Mouse (Mus musculus): ENCODE measurements around the gene Gm27021. TPM values are rescaled to one million over a fixed set of nuclear protein-coding genes. Genes with fewer than 3 reads are reported as not detected.
A peak's percentile ranks its signal among the peaks of the same experiment; 100 is the strongest.

The Gm27021 gene
- 1.0 and 1.9 TPM in 2 replicates for polyA plus RNA-seq (2015; fragmentation: Nextera tagmentation; extraction: Ambion mirVana)

GRCm38 (mm10) chr8:120667561-120668373 lies at the start of gene Gm27021, which contains the start of gene Cox4i1:
TSS of gene Gm27021 (minus strand) at chr8:120668079.
TSS of gene Cox4i1 (plus strand) at chr8:120668222.
- Histone ChIP-seq H3K9me3 (ENCODE audit: control insufficient read depth) (no peaks in the 10 kb centered on the region), H3K36me3 (ENCODE audit: control insufficient read depth, insufficient read depth) (peaks cover 28% of the 10 kb centered on the region), H3K4me2 (replicated peaks; ENCODE audit: low read depth) (peak within 1 kb of the TSS; percentile 76), H3K9ac (ENCODE audit: low read depth, low read length) (peak within 1 kb of the TSS; percentile 99), H3K27me3 (replicated peaks; ENCODE audit: control insufficient read depth, insufficient read depth, low read length) (no peaks in the 10 kb centered on the region), H3K27ac (ENCODE audit: low read depth, low read length) (peak within 1 kb of the TSS; percentile 93), H3K4me3 (ENCODE audit: low read depth, low read length) (peak within 1 kb of the TSS; percentile 93), H3K4me1 (replicated peaks; ENCODE audit: control insufficient read depth, insufficient read depth, low read length) (peaks cover 18% of the 10 kb centered on the region)
- peak; percentile 91 for ATAC-seq
- TF ChIP-seq CTCF (IDR thresholded peaks at IDR 0.05; ENCODE audit: low read depth) = peak; percentile 33; the same call in 1 of the 2 replicates
- WGBS = under 1% methylated on average over 67 of the region's 105 CpGs

- Histone ChIP-seq H3K9me3 (ENCODE audit: control insufficient read depth) (no peaks in the 10 kb centered on the region), H3K36me3 (ENCODE audit: control insufficient read depth, insufficient read depth) (no peaks in the 10 kb centered on the region), H3K4me1 (replicated peaks; ENCODE audit: control insufficient read depth, insufficient read depth, low read length) (no peaks in the 10 kb centered on the region), H3K27me3 (replicated peaks; ENCODE audit: control insufficient read depth, insufficient read depth, low read length) (no peaks in the 10 kb centered on the region), H3K4me2 (replicated peaks; ENCODE audit: low read depth) (no peak overlapping the region), H3K9ac (ENCODE audit: low read depth, low read length) (no peak overlapping the region), H3K4me3 (ENCODE audit: low read depth, low read length) (no peak overlapping the region), H3K27ac (ENCODE audit: low read depth, low read length) (no peak overlapping the region)
- no peak for TF ChIP-seq CTCF (IDR thresholded peaks at IDR 0.05; ENCODE audit: low read depth)
- WGBS = 67% methylated on average over 15 of the region's 15 CpGs
- ATAC-seq = peak; percentile 41
Measured at GRCm38 (mm10) chr8:120715996-120716680, 48.3 kb upstream of the Gm27021 start.

GRCm38 (mm10) chr8:120715200-120715599 lies 47.3 kb upstream of the Gm27021 start:
- Histone ChIP-seq H3K27ac (ENCODE audit: low read depth, low read length) (no peak overlapping the region), H3K27me3 (replicated peaks; ENCODE audit: control insufficient read depth, insufficient read depth, low read length) (no peaks in the 10 kb centered on the region), H3K9ac (ENCODE audit: low read depth, low read length) (no peak overlapping the region), H3K36me3 (ENCODE audit: control insufficient read depth, insufficient read depth) (no peaks in the 10 kb centered on the region), H3K4me2 (replicated peaks; ENCODE audit: low read depth) (no peak overlapping the region), H3K4me3 (ENCODE audit: low read depth, low read length) (no peak overlapping the region), H3K9me3 (ENCODE audit: control insufficient read depth) (no peaks in the 10 kb centered on the region), H3K4me1 (replicated peaks; ENCODE audit: control insufficient read depth, insufficient read depth, low read length) (no peaks in the 10 kb centered on the region)
- 59% methylated on average over 6 of the region's 6 CpGs for WGBS
- TF ChIP-seq CTCF (IDR thresholded peaks at IDR 0.05; ENCODE audit: low read depth) = no peak
- no peak for ATAC-seq

- WGBS = 74% methylated on average over 10 of the region's 10 CpGs
- Histone ChIP-seq H3K27ac (ENCODE audit: low read depth, low read length) (no peak overlapping the region), H3K9me3 (ENCODE audit: control insufficient read depth) (no peaks in the 10 kb centered on the region), H3K9ac (ENCODE audit: low read depth, low read length) (no peak overlapping the region), H3K4me3 (ENCODE audit: low read depth, low read length) (no peak overlapping the region), H3K36me3 (ENCODE audit: control insufficient read depth, insufficient read depth) (no peaks in the 10 kb centered on the region), H3K4me2 (replicated peaks; ENCODE audit: low read depth) (no peak overlapping the region), H3K27me3 (replicated peaks; ENCODE audit: control insufficient read depth, insufficient read depth, low read length) (no peaks in the 10 kb centered on the region), H3K4me1 (replicated peaks; ENCODE audit: control insufficient read depth, insufficient read depth, low read length) (no peaks in the 10 kb centered on the region)
- no peak for TF ChIP-seq CTCF (IDR thresholded peaks at IDR 0.05; ENCODE audit: low read depth)
- no peak for ATAC-seq
Measured at GRCm38 (mm10) chr8:120709176-120709575, 41.3 kb upstream of the Gm27021 start.

- ATAC-seq = no peak
- Histone ChIP-seq H3K27me3 (replicated peaks; ENCODE audit: control insufficient read depth, insufficient read depth, low read length) (no peaks in the 10 kb centered on the region), H3K4me3 (ENCODE audit: low read depth, low read length) (no peak overlapping the region), H3K4me1 (replicated peaks; ENCODE audit: control insufficient read depth, insufficient read depth, low read length) (peaks cover 4% of the 10 kb centered on the region), H3K36me3 (ENCODE audit: control insufficient read depth, insufficient read depth) (no peaks in the 10 kb centered on the region), H3K9ac (ENCODE audit: low read depth, low read length) (no peak overlapping the region), H3K4me2 (replicated peaks; ENCODE audit: low read depth) (no peak overlapping the region), H3K9me3 (ENCODE audit: control insufficient read depth) (no peaks in the 10 kb centered on the region), H3K27ac (ENCODE audit: low read depth, low read length) (no peak overlapping the region)
- WGBS = 73% methylated on average over 3 of the region's 3 CpGs
- TF ChIP-seq CTCF (IDR thresholded peaks at IDR 0.05; ENCODE audit: low read depth) = no peak
Measured at GRCm38 (mm10) chr8:120706193-120706592, 38.3 kb upstream of the Gm27021 start.

- H3K4me1 ChIP-seq (replicated peaks; ENCODE audit: control insufficient read depth, insufficient read depth, low read length) = peaks cover 4% of the 10 kb centered on the region
- no peak overlapping the region for H3K4me2 ChIP-seq (replicated peaks; ENCODE audit: low read depth)
- H3K4me3 ChIP-seq (ENCODE audit: low read depth, low read length) = no peak overlapping the region
- WGBS = 88% methylated on average over 15 of the region's 15 CpGs
- TF ChIP-seq CTCF (IDR thresholded peaks at IDR 0.05; ENCODE audit: low read depth) = no peak
- ATAC-seq = no peak
- H3K36me3 ChIP-seq (ENCODE audit: control insufficient read depth, insufficient read depth) = no peaks in the 10 kb centered on the region
- H3K9ac ChIP-seq (ENCODE audit: low read depth, low read length) = no peak overlapping the region
- no peaks in the 10 kb centered on the region for H3K27me3 ChIP-seq (replicated peaks; ENCODE audit: control insufficient read depth, insufficient read depth, low read length)
- H3K27ac ChIP-seq (ENCODE audit: low read depth, low read length) = no peak overlapping the region
- no peaks in the 10 kb centered on the region for H3K9me3 ChIP-seq (ENCODE audit: control insufficient read depth)
Measured at GRCm38 (mm10) chr8:120705163-120705562, 37.3 kb upstream of the Gm27021 start.

Data from intestine, postnatal 0 days (tissue).